ENCODE assay signal across 19 mouse cellular contexts in the genomic region with DNA sequence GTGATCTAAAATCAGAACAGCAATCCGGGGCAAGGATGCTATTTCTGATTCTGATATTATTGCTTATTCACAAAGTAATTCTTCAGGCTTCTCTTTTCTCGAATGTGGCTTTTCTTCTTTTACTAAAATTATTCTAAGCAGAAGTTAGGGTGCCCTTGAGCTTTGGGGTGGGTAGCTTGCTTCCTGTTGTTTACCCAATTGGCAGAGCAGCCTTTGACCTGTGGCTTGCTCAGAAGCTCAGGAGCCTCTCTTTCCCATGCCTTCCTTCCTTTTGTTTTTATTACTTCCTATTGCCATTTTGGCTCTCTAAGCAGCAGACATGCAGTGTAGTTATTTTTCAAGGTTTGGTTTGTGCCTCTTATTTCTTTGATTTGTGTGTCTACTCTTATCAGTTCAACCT.
"Had no signal": no experiment of that assay in that cellular context is flagged by ENCODE, and none has a peak within 500 bp of the region (broad histone marks: within the 10 kb centered on the region; RNA-seq: fewer than 3 reads in every experiment).

No protein-coding gene starts in this region.

- H3K27me3 ChIP-seq: embryonic facial prominence, embryonic 12.5 days; embryonic facial prominence, embryonic 13.5 days; embryonic facial prominence, embryonic 15.5 days; forebrain, embryonic 12.5 days; forebrain, embryonic 13.5 days; forebrain, embryonic 15.5 days had no signal

- H3K27ac ChIP-seq: embryonic facial prominence, embryonic 10.5 days; embryonic facial prominence, embryonic 12.5 days; embryonic facial prominence, embryonic 13.5 days; embryonic facial prominence, embryonic 15.5 days; forebrain, embryonic 10.5 days; forebrain, embryonic 12.5 days; forebrain, embryonic 13.5 days; gastrocnemius, adult 2 months; heart, adult 2 months had no signal

- H3K36me3 ChIP-seq: embryonic facial prominence, embryonic 10.5 days; embryonic facial prominence, embryonic 12.5 days; embryonic facial prominence, embryonic 13.5 days; embryonic facial prominence, embryonic 15.5 days; forebrain, embryonic 10.5 days; forebrain, embryonic 12.5 days; forebrain, embryonic 15.5 days had no signal

- DNase-seq: cerebellum, adult 8-10 months; cerebellum, adult 9-10 months; gastrocnemius, adult 2 months; gastrocnemius, postnatal 10 days; gastrocnemius, postnatal 25 days; gastrocnemius, postnatal 36 days; heart, adult 11 months; heart, adult 18-20 months; heart, adult 2 months had no signal

- H3K4me2 ChIP-seq: embryonic facial prominence, embryonic 12.5 days; embryonic facial prominence, embryonic 15.5 days; forebrain, embryonic 12.5 days; forebrain, embryonic 13.5 days had no signal

- H3K9ac ChIP-seq: embryonic facial prominence, embryonic 12.5 days; embryonic facial prominence, embryonic 13.5 days; embryonic facial prominence, embryonic 15.5 days; forebrain, embryonic 12.5 days; forebrain, embryonic 13.5 days; forebrain, embryonic 15.5 days; forebrain, postnatal 0 days had no signal

- H3K4me3 ChIP-seq: embryonic facial prominence, embryonic 10.5 days; embryonic facial prominence, embryonic 12.5 days; embryonic facial prominence, embryonic 13.5 days; embryonic facial prominence, embryonic 15.5 days; erythroblast, embryonic 14.5 days; forebrain, embryonic 10.5 days; forebrain, embryonic 12.5 days; forebrain, embryonic 13.5 days; forebrain, embryonic 15.5 days; gastrocnemius, adult 2 months; heart, adult 2 months had no signal

- H3K9me3 ChIP-seq: embryonic facial prominence, embryonic 10.5 days; embryonic facial prominence, embryonic 12.5 days; embryonic facial prominence, embryonic 13.5 days; embryonic facial prominence, embryonic 15.5 days; forebrain, embryonic 10.5 days; forebrain, embryonic 12.5 days; forebrain, embryonic 13.5 days; forebrain, embryonic 15.5 days had no signal

- H3K4me1 ChIP-seq: embryonic facial prominence, embryonic 10.5 days; embryonic facial prominence, embryonic 12.5 days; embryonic facial prominence, embryonic 13.5 days; forebrain, embryonic 10.5 days; forebrain, embryonic 15.5 days had no signal
